Mouse (Mus musculus) lung, postnatal 10 days (tissue): ENCODE measurements around the gene Slc25a3.

Experiments used
- DNase-seq: peaks from one replicate; pipeline ENCODE4 v3.0.0; 2021

Gene Slc25a3

GRCm38 (mm10) chr10:91082550-91083392 lies 41.1 kb downstream of the Slc25a3 start, which contains the start of the genes Apaf1 and Ikbip:
Apaf1 (minus strand) TSS chr10:91082770.
Ikbip (plus strand) TSS chr10:91082940.
- peak; percentile 100 for DNase-seq

- peak; percentile 24 for DNase-seq
Measured at GRCm38 (mm10) chr10:91081959-91082507, 41.8 kb downstream of the Slc25a3 start.

GRCm38 (mm10) chr10:91080540-91080939 lies 43.3 kb downstream of the Slc25a3 start:
- DNase-seq = no peak

- DNase-seq = no peak
Measured at GRCm38 (mm10) chr10:91076667-91077066, 47.2 kb downstream of the Slc25a3 start.

GRCm38 (mm10) chr10:91073345-91073744 lies 50.5 kb downstream of the Slc25a3 start:
- peak; percentile 45 for DNase-seq

GRCm38 (mm10) chr10:91071768-91072167 lies 52.1 kb downstream of the Slc25a3 start:
- DNase-seq = no peak
